Mouse (Mus musculus) forebrain, postnatal 0 days (tissue): ENCODE data around the gene Cyp2c70. TPM values are rescaled to one million over a fixed set of nuclear protein-coding genes. Genes with fewer than 3 reads are reported as not detected.

Experiments
- ATAC-seq: fragments of 200-750 bp; cut with Nextera tagmentation; 2 replicates; pipeline ENCODE4 v1.8.0; 2017; ENCODE audit warnings: mild to moderate bottlenecking, moderate library complexity
- DNase-seq: peaks from one replicate; pipeline ENCODE4 v3.0.0-alpha.2; 2015
- H3K27ac ChIP-seq: fragments of 300-500 bp; sonication (generic); 2 replicates; pipeline ENCODE4 v1.5.1; 2014; ENCODE audit warnings: low read depth, mild to moderate bottlenecking, antibody characterized with exemption, low read length, moderate library complexity, mixed read lengths
- H3K27me3 ChIP-seq: fragments of 300-500 bp; sonication (generic); 2 replicates; pipeline ENCODE4 v1.6.1; 2014; ENCODE audit warnings: mild to moderate bottlenecking, low read length, mixed read lengths; ENCODE audit not compliant: insufficient read depth
- H3K36me3 ChIP-seq: fragments of 300-500 bp; sonication (generic); 2 replicates; pipeline ENCODE4 v1.6.1; 2014; ENCODE audit warnings: mild to moderate bottlenecking, moderate library complexity; ENCODE audit not compliant: insufficient read depth
- H3K4me1 ChIP-seq: fragments of 300-500 bp; sonication (generic); 2 replicates; pipeline ENCODE4 v1.6.1; 2014; ENCODE audit warnings: antibody characterized with exemption; ENCODE audit not compliant: insufficient read depth
- H3K4me2 ChIP-seq: fragments of 300-500 bp; sonication (generic); 2 replicates; pipeline ENCODE4 v1.6.1; 2014; ENCODE audit warnings: low read depth, mild to moderate bottlenecking, moderate library complexity
- H3K4me3 ChIP-seq: fragments of 300-500 bp; sonication (generic); 2 replicates; pipeline ENCODE4 v1.5.1; 2014; ENCODE audit warnings: low read depth, low read length, mixed read lengths
- H3K9ac ChIP-seq: fragments of 300-500 bp; sonication (generic); 2 replicates; pipeline ENCODE4 v1.6.1; 2014; ENCODE audit warnings: mild to moderate bottlenecking
- H3K9me3 ChIP-seq: fragments of 300-500 bp; sonication (generic); 2 replicates; pipeline ENCODE4 v1.6.1; 2016; ENCODE audit warnings: low read length
- CTCF ChIP-seq: sonication (generic); IDR thresholded peaks from 2 replicates; pipeline ENCODE4 v1.5.1; 2016; ENCODE audit warnings: antibody characterized with exemption, control low read depth, low read depth
- WGBS: fragments of 180-500 bp; shearing (Covaris S2); extraction: QIAGEN DNeasy Blood & Tissue Kit; methylation state at CpG from one replicate; pipeline ENCODE4 v1.1.7; 2014; 5-methylcytosine and 5-hydroxymethylcytosine counted together
- polyA plus RNA-seq: library from polyadenylated mRNA; unstranded; fragments of >200 nt; fragmentation: Nextera tagmentation; extraction: Ambion mirVana; gene quantifications from 2 replicates; pipeline ENCODE4 v1.2.1, GENCODE M21; 2015
- total RNA-seq: library from RNA; depleted of rRNA; stranded (reverse); fragments of >200 nt; gene quantifications from 2 replicates; pipeline ENCODE4 v1.2.3, GENCODE M21; 2014; rRNA removed

The Cyp2c70 gene
- total RNA-seq (not detected in 2 replicates), polyA plus RNA-seq (not detected in 2 replicates)

DNA sequence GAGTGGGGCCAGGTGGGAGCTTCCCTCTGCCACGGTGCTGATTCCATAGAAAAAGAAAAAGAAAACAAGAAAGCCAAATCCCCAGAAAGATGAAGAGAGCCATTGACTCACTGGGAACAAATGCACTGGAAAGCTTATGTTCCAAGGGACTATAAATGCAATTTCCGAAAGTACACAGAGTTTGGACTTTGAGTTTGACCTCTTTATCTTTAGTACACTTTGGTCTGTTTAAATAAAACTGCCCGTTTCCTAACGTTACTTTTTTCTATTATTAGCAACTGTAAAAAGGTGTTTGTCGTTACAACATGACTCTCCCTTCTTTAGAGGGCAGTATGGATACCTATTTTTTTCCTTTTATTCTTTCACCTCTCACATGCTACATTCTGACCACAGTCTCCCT, at the start of gene Cyp2c70:
Cyp2c70 (minus strand) TSS at position 174 of the 400 bp plus-strand sequence.
- WGBS: 82% methylated on average over 5 of the region's 5 CpGs
- no peaks in the 10 kb centered on the region for H3K27me3 ChIP-seq
- H3K36me3 ChIP-seq: no peaks in the 10 kb centered on the region
- H3K4me3 ChIP-seq: no peak within 1 kb of the TSS
- H3K4me2 ChIP-seq: no peak within 1 kb of the TSS
- no peaks in the 10 kb centered on the region for H3K9me3 ChIP-seq
- TF ChIP-seq CTCF: no peak
- no peak within 1 kb of the TSS for H3K27ac ChIP-seq
- H3K4me1 ChIP-seq: no peaks in the 10 kb centered on the region
- H3K9ac ChIP-seq: no peak within 1 kb of the TSS
- ATAC-seq (no peak), DNase-seq (no peak)

DNA sequence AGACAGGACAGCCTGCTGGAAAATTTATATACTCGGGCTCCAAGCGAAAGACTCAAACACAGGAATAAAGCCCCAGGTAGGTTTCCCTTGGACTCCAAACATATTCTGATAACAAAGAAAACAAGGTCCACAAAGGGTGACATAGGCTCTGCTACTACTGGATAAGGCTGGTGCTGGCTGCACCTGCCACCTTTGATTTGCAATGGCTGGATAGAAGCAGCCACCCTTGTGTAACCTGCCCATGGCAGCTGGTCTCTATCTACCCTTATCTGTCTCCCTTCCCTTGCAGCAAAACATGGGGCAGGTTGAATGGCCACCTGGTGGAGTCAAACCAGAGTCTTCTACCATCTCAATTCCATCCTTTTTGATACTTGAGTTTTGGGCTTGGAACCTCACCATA, 45.4 kb upstream of the Cyp2c70 start:
- H3K27ac ChIP-seq: no peak overlapping the region
- no peak overlapping the region for H3K9ac ChIP-seq
- H3K4me2 ChIP-seq: no peak overlapping the region
- no peak for TF ChIP-seq CTCF
- H3K27me3 ChIP-seq: no peaks in the 10 kb centered on the region
- no peak for ATAC-seq
- H3K9me3 ChIP-seq: no peaks in the 10 kb centered on the region
- no peaks in the 10 kb centered on the region for H3K4me1 ChIP-seq
- DNase-seq: no peak
- WGBS: 94% methylated on average over 2 of the region's 2 CpGs
- no peak overlapping the region for H3K4me3 ChIP-seq
- no peaks in the 10 kb centered on the region for H3K36me3 ChIP-seq

DNA sequence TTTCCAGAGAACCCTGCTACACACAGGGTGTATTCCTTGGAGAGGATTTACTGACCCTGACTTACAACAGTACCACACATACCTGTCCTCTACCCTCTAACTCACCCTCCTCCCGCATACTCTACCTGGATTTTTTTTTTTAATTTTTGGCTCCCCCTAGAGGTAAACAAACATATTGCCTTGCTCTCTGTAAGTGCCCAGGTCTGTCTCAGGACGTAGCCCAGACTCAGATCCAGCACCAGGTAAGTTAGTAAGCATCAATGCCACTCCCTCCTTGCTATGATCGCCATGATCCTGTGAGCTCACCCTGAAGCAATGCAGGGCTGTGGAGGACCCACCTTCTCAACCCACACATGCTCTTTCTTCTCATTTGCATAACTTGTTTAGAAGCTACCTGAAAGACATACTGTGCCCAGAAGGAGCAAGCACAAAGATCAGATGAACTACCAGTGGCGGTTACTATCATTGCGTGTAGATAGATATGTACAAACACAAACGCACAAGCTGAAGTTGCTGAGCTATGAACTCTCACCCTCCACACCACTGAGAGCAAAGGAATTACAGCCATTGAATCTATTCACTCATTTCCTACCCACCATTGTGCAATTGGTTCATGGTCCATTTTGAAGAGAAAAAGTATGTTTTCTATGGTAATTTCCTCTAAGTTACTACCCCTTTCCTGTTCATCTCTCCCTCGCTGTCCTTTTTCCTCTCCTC, 44.9 kb upstream of the Cyp2c70 start:
- no peaks in the 10 kb centered on the region for H3K9me3 ChIP-seq
- ATAC-seq: no peak
- H3K4me1 ChIP-seq: no peaks in the 10 kb centered on the region
- no peak overlapping the region for H3K4me3 ChIP-seq
- DNase-seq: no peak
- H3K9ac ChIP-seq: no peak overlapping the region
- no peak overlapping the region for H3K27ac ChIP-seq
- H3K36me3 ChIP-seq: no peaks in the 10 kb centered on the region
- no peaks in the 10 kb centered on the region for H3K27me3 ChIP-seq
- TF ChIP-seq CTCF: peak; percentile 12; the same call in 1 of the 2 replicates
- WGBS: 74% methylated on average over 7 of the region's 7 CpGs
- H3K4me2 ChIP-seq: no peak overlapping the region

DNA sequence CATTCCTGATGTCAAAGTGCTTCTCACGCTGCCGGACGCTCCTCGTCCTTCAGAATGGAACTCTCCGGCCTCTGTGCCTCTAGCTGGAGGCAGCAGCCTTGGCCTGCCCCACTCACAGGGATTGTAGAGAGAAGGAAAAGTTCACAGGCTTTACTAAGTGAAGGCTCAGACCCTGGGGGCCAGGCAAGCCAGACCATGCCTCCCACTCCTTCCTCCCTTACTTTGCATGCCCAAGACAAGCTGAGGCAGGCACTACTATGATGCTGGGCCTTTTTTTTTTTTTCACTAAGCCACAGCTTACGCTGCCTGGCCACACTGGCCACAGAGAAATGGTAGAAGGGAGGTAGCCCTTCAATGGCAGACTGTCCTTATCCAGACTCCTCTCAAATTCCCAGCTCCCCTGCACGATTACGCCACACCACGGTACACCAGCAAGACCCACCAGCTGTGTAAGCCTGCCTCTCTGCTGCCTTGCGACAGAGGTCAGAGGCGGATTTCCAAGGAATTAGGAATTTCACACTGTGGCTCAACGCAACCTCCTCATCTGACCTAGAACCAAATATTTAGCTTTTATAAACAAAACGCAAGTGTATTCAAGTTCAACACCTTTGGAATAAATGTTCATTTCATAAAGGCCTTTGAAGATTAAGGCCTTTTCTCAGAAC, 44.1 kb upstream of the Cyp2c70 start:
- TF ChIP-seq CTCF: no peak
- 85% methylated on average over 13 of the region's 13 CpGs for WGBS
- no peak overlapping the region for H3K27ac ChIP-seq

DNA sequence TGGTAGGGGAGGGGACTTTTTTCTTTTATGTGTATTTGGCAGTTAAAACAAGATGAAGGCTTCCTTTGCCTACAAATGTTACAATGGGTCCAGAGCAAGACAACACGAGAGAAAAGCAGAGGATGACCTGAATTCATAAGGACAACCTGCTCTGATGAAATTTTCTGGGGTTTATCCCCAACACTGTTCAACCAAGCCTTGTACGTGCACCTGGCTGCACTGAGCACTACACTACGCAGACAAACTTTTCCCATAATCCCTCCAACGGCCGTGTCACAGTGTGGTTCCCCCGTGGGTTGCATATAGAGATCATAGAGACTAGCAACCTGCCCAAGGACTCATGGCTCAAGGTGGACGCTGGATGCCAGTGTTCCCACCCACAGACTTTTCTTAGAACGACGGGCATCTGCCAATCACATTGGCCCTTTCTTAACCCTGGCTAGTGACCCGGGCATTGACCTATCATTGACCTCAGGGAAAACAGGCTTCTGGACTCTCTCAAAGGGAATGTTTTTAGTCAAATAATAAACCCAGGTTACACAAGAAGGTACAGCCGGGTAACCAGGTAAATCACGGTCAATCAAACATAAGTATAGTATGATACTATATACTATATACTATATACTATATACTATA, 39.5 kb upstream of the Cyp2c70 start:
- DNase-seq (no peak), ATAC-seq (no peak)
- TF ChIP-seq CTCF: no peak
- no peaks in the 10 kb centered on the region for H3K36me3 ChIP-seq
- no peaks in the 10 kb centered on the region for H3K27me3 ChIP-seq
- H3K4me1 ChIP-seq: no peaks in the 10 kb centered on the region
- H3K9ac ChIP-seq: no peak overlapping the region
- no peak overlapping the region for H3K4me2 ChIP-seq
- no peaks in the 10 kb centered on the region for H3K9me3 ChIP-seq
- no peak overlapping the region for H3K4me3 ChIP-seq
- 93% methylated on average over 12 of the region's 12 CpGs for whole genome bisulfite sequencing
- no peak overlapping the region for H3K27ac ChIP-seq

More for the DNA sequence above, 44.1 kb upstream of the Cyp2c70 start:
- H3K4me1 ChIP-seq: no peaks in the 10 kb centered on the region
- ATAC-seq: no peak
- no peak overlapping the region for H3K4me3 ChIP-seq
- no peak overlapping the region for H3K9ac ChIP-seq
- H3K9me3 ChIP-seq: no peaks in the 10 kb centered on the region
- no peak overlapping the region for H3K4me2 ChIP-seq
- DNase-seq: no peak
- no peaks in the 10 kb centered on the region for H3K27me3 ChIP-seq
- no peaks in the 10 kb centered on the region for H3K36me3 ChIP-seq

DNA sequence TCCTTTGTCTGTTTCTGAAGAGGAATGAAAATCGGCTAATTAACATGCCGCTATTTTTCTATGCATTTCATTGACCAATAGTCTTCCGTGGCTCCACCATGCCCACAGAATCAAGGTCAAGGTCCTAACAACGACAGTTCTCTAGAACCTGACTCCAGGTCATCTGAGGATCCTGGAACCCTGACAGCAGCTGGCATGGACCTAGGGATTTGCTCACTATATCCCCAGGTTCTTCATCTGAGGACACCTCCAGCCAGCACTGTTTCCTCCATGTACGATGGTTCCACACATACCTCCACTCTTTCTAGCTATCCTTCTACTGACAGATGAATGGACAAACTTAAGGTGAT, 38.6 kb upstream of the Cyp2c70 start:
- H3K9ac ChIP-seq: no peak overlapping the region
- TF ChIP-seq CTCF: no peak
- H3K4me2 ChIP-seq: no peak overlapping the region
- no peak overlapping the region for H3K4me3 ChIP-seq
- H3K4me1 ChIP-seq: no peaks in the 10 kb centered on the region
- DNase-seq: no peak
- no peaks in the 10 kb centered on the region for H3K9me3 ChIP-seq
- no peaks in the 10 kb centered on the region for H3K36me3 ChIP-seq
- H3K27me3 ChIP-seq: no peaks in the 10 kb centered on the region
- 64% methylated on average over 5 of the region's 5 CpGs for WGBS
- no peak overlapping the region for H3K27ac ChIP-seq
- ATAC-seq: no peak
